Mouse (Mus musculus): ENCODE results near the gene Uckl1. TPM values are rescaled to one million over a fixed set of nuclear protein-coding genes. Genes with fewer than 3 reads are reported as not detected.

Gene Uckl1
- polyA plus RNA-seq, 1 experiment from 2014 or later: 41.3 TPM

GRCm38 (mm10) chr2:181577126-181577525 is 7.6 kb downstream of the Uckl1 start:
- no peak for DNase-seq (ENCODE audit: low spot score)
- H3K4me1 ChIP-seq: peaks cover 30% of the 10 kb centered on the region
- H3K27ac ChIP-seq (replicated peaks): no peak overlapping the region
- WGBS: 73% methylated on average over 2 of the region's 2 CpGs
- H3K4me3 ChIP-seq: no peak overlapping the region
- no peaks in the 10 kb centered on the region for H3K27me3 ChIP-seq (replicated peaks; ENCODE audit: low read depth, poor library complexity, severe bottlenecking)
- no peaks in the 10 kb centered on the region for H3K9me3 ChIP-seq
- H3K36me3 ChIP-seq (replicated peaks): peaks cover 28% of the 10 kb centered on the region

- no peaks in the 10 kb centered on the region for H3K9me3 ChIP-seq
- no peaks in the 10 kb centered on the region for H3K27me3 ChIP-seq (replicated peaks; ENCODE audit: low read depth, poor library complexity, severe bottlenecking)
- H3K36me3 ChIP-seq (replicated peaks): peaks cover 32% of the 10 kb centered on the region
- peaks cover 28% of the 10 kb centered on the region for H3K4me1 ChIP-seq
- no peak overlapping the region for H3K27ac ChIP-seq (replicated peaks)
- no peak for DNase-seq (ENCODE audit: low spot score)
- H3K4me3 ChIP-seq: no peak overlapping the region
- WGBS: 88% methylated on average over 2 of the region's 2 CpGs
These were observed 8.1 kb downstream of the Uckl1 start for GRCm38 (mm10) chr2:181576613-181577012.

GRCm38 (mm10) chr2:181574921-181575545 is 9.7 kb downstream of the Uckl1 start:
- no peaks in the 10 kb centered on the region for H3K9me3 ChIP-seq
- WGBS: 89% methylated on average over 7 of the region's 7 CpGs
- no peaks in the 10 kb centered on the region for H3K27me3 ChIP-seq (replicated peaks; ENCODE audit: low read depth, poor library complexity, severe bottlenecking)
- DNase-seq (ENCODE audit: low spot score): no peak
- H3K27ac ChIP-seq (replicated peaks): no peak overlapping the region
- peaks cover 32% of the 10 kb centered on the region for H3K36me3 ChIP-seq (replicated peaks)
- no peak overlapping the region for H3K4me3 ChIP-seq
- H3K4me1 ChIP-seq: peaks cover 19% of the 10 kb centered on the region

GRCm38 (mm10) chr2:181573961-181574360 is 10.7 kb downstream of the Uckl1 start:
- Histone ChIP-seq H3K4me1 (peaks cover 12% of the 10 kb centered on the region), H3K36me3 (replicated peaks) (peaks cover 32% of the 10 kb centered on the region), H3K9me3 (no peaks in the 10 kb centered on the region), H3K27me3 (replicated peaks; ENCODE audit: low read depth, poor library complexity, severe bottlenecking) (no peaks in the 10 kb centered on the region), H3K4me3 (no peak overlapping the region), H3K27ac (replicated peaks) (no peak overlapping the region)
- WGBS: 92% methylated on average over 9 of the region's 9 CpGs
- DNase-seq (ENCODE audit: low spot score): no peak

- Histone ChIP-seq H3K4me3 (no peak overlapping the region), H3K27me3 (replicated peaks; ENCODE audit: low read depth, poor library complexity, severe bottlenecking) (no peaks in the 10 kb centered on the region), H3K9me3 (no peaks in the 10 kb centered on the region), H3K4me1 (peaks cover 5% of the 10 kb centered on the region), H3K27ac (replicated peaks) (no peak overlapping the region), H3K36me3 (replicated peaks) (peaks cover 32% of the 10 kb centered on the region)
- no peak for DNase-seq (ENCODE audit: low spot score)
- 91% methylated on average over 15 of the region's 15 CpGs for WGBS
These were observed 11.5 kb downstream of the Uckl1 start for GRCm38 (mm10) chr2:181572921-181573920.

GRCm38 (mm10) chr2:181571941-181572670 is 12.6 kb downstream of the Uckl1 start:
- peaks cover 32% of the 10 kb centered on the region for H3K36me3 ChIP-seq (replicated peaks)
- H3K9me3 ChIP-seq: no peaks in the 10 kb centered on the region
- no peak for DNase-seq (ENCODE audit: low spot score)
- H3K27ac ChIP-seq (replicated peaks): no peak overlapping the region
- H3K4me1 ChIP-seq: peaks cover 5% of the 10 kb centered on the region; the same call in 1 of the 2 replicates
- 87% methylated on average over 11 of the region's 11 CpGs for WGBS
- H3K27me3 ChIP-seq (replicated peaks; ENCODE audit: low read depth, poor library complexity, severe bottlenecking): no peaks in the 10 kb centered on the region
- no peak overlapping the region for H3K4me3 ChIP-seq

- no peak overlapping the region for H3K4me3 ChIP-seq
- no peak for DNase-seq (ENCODE audit: low spot score)
- 68% methylated on average over 6 of the region's 6 CpGs for WGBS
- H3K4me1 ChIP-seq: peaks cover 5% of the 10 kb centered on the region; the same call in 1 of the 2 replicates
- no peak overlapping the region for H3K27ac ChIP-seq (replicated peaks)
- no peaks in the 10 kb centered on the region for H3K9me3 ChIP-seq
- peaks cover 32% of the 10 kb centered on the region for H3K36me3 ChIP-seq (replicated peaks)
- H3K27me3 ChIP-seq (replicated peaks; ENCODE audit: low read depth, poor library complexity, severe bottlenecking): no peaks in the 10 kb centered on the region
These were observed 13.6 kb downstream of the Uckl1 start for GRCm38 (mm10) chr2:181570921-181571595.

GRCm38 (mm10) chr2:181570375-181570774 is 14.3 kb downstream of the Uckl1 start:
- no peak overlapping the region for H3K4me3 ChIP-seq
- WGBS: 85% methylated on average over 8 of the region's 8 CpGs
- no peaks in the 10 kb centered on the region for H3K9me3 ChIP-seq
- no peak for DNase-seq (ENCODE audit: low spot score)
- peaks cover 32% of the 10 kb centered on the region for H3K36me3 ChIP-seq (replicated peaks)
- peaks cover 5% of the 10 kb centered on the region; the same call in 1 of the 2 replicates for H3K4me1 ChIP-seq
- H3K27ac ChIP-seq (replicated peaks): no peak overlapping the region
- H3K27me3 ChIP-seq (replicated peaks; ENCODE audit: low read depth, poor library complexity, severe bottlenecking): no peaks in the 10 kb centered on the region

GRCm38 (mm10) chr2:181569856-181570255 is 14.8 kb downstream of the Uckl1 start:
- DNase-seq (ENCODE audit: low spot score): no peak
- WGBS: 92% methylated on average over 10 of the region's 10 CpGs

GRCm38 (mm10) chr2:181568272-181569008 is 16.3 kb downstream of the Uckl1 start:
- Histone ChIP-seq H3K27me3 (replicated peaks; ENCODE audit: low read depth, poor library complexity, severe bottlenecking) (no peaks in the 10 kb centered on the region), H3K27ac (replicated peaks) (no peak overlapping the region), H3K36me3 (replicated peaks) (peaks cover 16% of the 10 kb centered on the region), H3K4me3 (no peak overlapping the region), H3K9me3 (no peaks in the 10 kb centered on the region), H3K4me1 (peaks cover 5% of the 10 kb centered on the region; the same call in 1 of the 2 replicates)
- peak; percentile 41 for DNase-seq (ENCODE audit: low spot score)
- 78% methylated on average over 7 of the region's 7 CpGs for WGBS

More at GRCm38 (mm10) chr2:181569856-181570255, 14.8 kb downstream of the Uckl1 start:
- Histone ChIP-seq H3K27me3 (replicated peaks; ENCODE audit: low read depth, poor library complexity, severe bottlenecking) (no peaks in the 10 kb centered on the region), H3K4me1 (peaks cover 5% of the 10 kb centered on the region; the same call in 1 of the 2 replicates), H3K9me3 (no peaks in the 10 kb centered on the region), H3K36me3 (replicated peaks) (peaks cover 30% of the 10 kb centered on the region), H3K27ac (replicated peaks) (no peak overlapping the region), H3K4me3 (no peak overlapping the region)

- Histone ChIP-seq H3K27ac (replicated peaks) (no peak overlapping the region), H3K4me3 (no peak overlapping the region), H3K9me3 (no peaks in the 10 kb centered on the region), H3K27me3 (replicated peaks; ENCODE audit: low read depth, poor library complexity, severe bottlenecking) (no peaks in the 10 kb centered on the region), H3K36me3 (replicated peaks) (peaks cover 7% of the 10 kb centered on the region; the same call in 1 of the 2 replicates), H3K4me1 (peaks cover 5% of the 10 kb centered on the region; the same call in 1 of the 2 replicates)
- WGBS: 86% methylated on average over 3 of the region's 3 CpGs
- no peak for DNase-seq (ENCODE audit: low spot score)
These were observed 17.4 kb downstream of the Uckl1 start for GRCm38 (mm10) chr2:181567338-181567737.
